Mouse (Mus musculus) midbrain, embryonic 11.5 days (tissue): ENCODE data around the gene Ppbp. TPM values are rescaled to one million over a fixed set of nuclear protein-coding genes. Genes with fewer than 3 reads are reported as not detected.

Source experiments
- ATAC-seq: fragments of 200-750 bp; cut with Nextera tagmentation; 2 replicates; pipeline ENCODE4 v1.8.0; 2017; ENCODE audit warnings: moderate TSS enrichment, moderate library complexity; ENCODE audit not compliant: low FRiP score
- DNase-seq: peaks from one replicate; pipeline ENCODE4 v3.0.0; 2015; ENCODE audit warnings: low spot score; ENCODE audit errors: missing footprints
- H3K27ac ChIP-seq: fragments of 300-500 bp; sonication (generic); 2 replicates; pipeline ENCODE4 v1.5.1; 2014; ENCODE audit warnings: low read depth, low read length
- H3K27me3 ChIP-seq: fragments of 300-500 bp; sonication (generic); 2 replicates; pipeline ENCODE4 v1.6.1; 2014; ENCODE audit warnings: mild to moderate bottlenecking, low read length, moderate library complexity, mixed read lengths; ENCODE audit not compliant: control insufficient read depth, insufficient read depth
- H3K36me3 ChIP-seq: fragments of 300-500 bp; sonication (generic); 2 replicates; pipeline ENCODE4 v1.6.1; 2014; ENCODE audit warnings: mild to moderate bottlenecking, low read length, moderate library complexity, mixed read lengths; ENCODE audit not compliant: control insufficient read depth, insufficient read depth
- H3K4me1 ChIP-seq: fragments of 300-500 bp; sonication (generic); 2 replicates; pipeline ENCODE4 v1.6.1; 2014; ENCODE audit warnings: low read length; ENCODE audit not compliant: control insufficient read depth, insufficient read depth
- H3K4me2 ChIP-seq: fragments of 300-500 bp; sonication (generic); 2 replicates; pipeline ENCODE4 v1.6.1; 2014; ENCODE audit warnings: mild to moderate bottlenecking, moderate library complexity
- H3K4me3 ChIP-seq: fragments of 300-500 bp; sonication (generic); 2 replicates; pipeline ENCODE4 v1.5.1; 2014; ENCODE audit warnings: low read depth, low read length
- H3K9ac ChIP-seq: fragments of 300-500 bp; sonication (generic); 2 replicates; pipeline ENCODE4 v1.6.1; 2014; ENCODE audit warnings: low read length
- H3K9me3 ChIP-seq: fragments of 300-500 bp; sonication (generic); 2 replicates; pipeline ENCODE4 v1.6.1; 2016; ENCODE audit warnings: low read length; ENCODE audit not compliant: control insufficient read depth
- WGBS: fragments of 180-500 bp; shearing (Covaris S2); extraction: QIAGEN DNeasy Blood & Tissue Kit; methylation state at CpG from one replicate; pipeline ENCODE4 v1.1.7; 2014; 5-methylcytosine and 5-hydroxymethylcytosine counted together
- polyA plus RNA-seq: library from polyadenylated mRNA; unstranded; fragments of >200 nt; fragmentation: Nextera tagmentation; extraction: Ambion mirVana; gene quantifications from 2 replicates; pipeline ENCODE4 v1.2.1, GENCODE M21; 2014

Gene Ppbp
- 16.5 and 19.5 TPM in 2 replicates for polyA plus RNA-seq

- 66% methylated on average over 3 of the region's 3 CpGs for WGBS
- Histone ChIP-seq H3K9me3 (no peaks in the 10 kb centered on the region), H3K4me3 (no peak within 1 kb of the TSS), H3K27me3 (no peaks in the 10 kb centered on the region), H3K9ac (no peak within 1 kb of the TSS), H3K4me1 (no peaks in the 10 kb centered on the region), H3K27ac (no peak within 1 kb of the TSS), H3K4me2 (no peak within 1 kb of the TSS), H3K36me3 (no peaks in the 10 kb centered on the region)
- ATAC-seq, result no peak
- DNase-seq, result no peak
Measured at GRCm38 (mm10) chr5:90768218-90768617, at the start of gene Ppbp. Gene Ppbp, plus strand, starts transcription at chr5:90768518.

- ATAC-seq (no peak), DNase-seq (no peak)
- 93% methylated on average over 3 of the region's 3 CpGs for WGBS
Measured at GRCm38 (mm10) chr5:90722656-90723055, 45.7 kb upstream of the Ppbp start.

GRCm38 (mm10) chr5:90728254-90728653 is 40.1 kb upstream of the Ppbp start:
- no peak overlapping the region for H3K4me3 ChIP-seq
- no peak overlapping the region for H3K4me2 ChIP-seq
- no peaks in the 10 kb centered on the region for H3K27me3 ChIP-seq
- H3K4me1 ChIP-seq, result no peaks in the 10 kb centered on the region
- ATAC-seq (no peak), DNase-seq (no peak)
- 78% methylated on average over 3 of the region's 3 CpGs for WGBS
- H3K9ac ChIP-seq, result no peak overlapping the region
- H3K27ac ChIP-seq, result no peak overlapping the region
- H3K36me3 ChIP-seq, result no peaks in the 10 kb centered on the region
- H3K9me3 ChIP-seq, result no peaks in the 10 kb centered on the region

More at GRCm38 (mm10) chr5:90722656-90723055, 45.7 kb upstream of the Ppbp start:
- H3K36me3 ChIP-seq, result no peaks in the 10 kb centered on the region
- H3K27ac ChIP-seq, result no peak overlapping the region
- no peak overlapping the region for H3K4me2 ChIP-seq
- no peaks in the 10 kb centered on the region for H3K4me1 ChIP-seq
- H3K9ac ChIP-seq, result no peak overlapping the region
- no peak overlapping the region for H3K4me3 ChIP-seq
- no peaks in the 10 kb centered on the region for H3K27me3 ChIP-seq
- H3K9me3 ChIP-seq, result no peaks in the 10 kb centered on the region

GRCm38 (mm10) chr5:90731480-90731879 is 36.8 kb upstream of the Ppbp start:
- no peaks in the 10 kb centered on the region for H3K36me3 ChIP-seq
- DNase-seq (no peak), ATAC-seq (no peak)
- no peaks in the 10 kb centered on the region for H3K9me3 ChIP-seq
- no peak overlapping the region for H3K4me2 ChIP-seq
- no peak overlapping the region for H3K9ac ChIP-seq
- H3K4me1 ChIP-seq, result no peaks in the 10 kb centered on the region
- no peak overlapping the region for H3K4me3 ChIP-seq
- WGBS, result 81% methylated on average over 4 of the region's 4 CpGs
- H3K27me3 ChIP-seq, result no peaks in the 10 kb centered on the region
- H3K27ac ChIP-seq, result no peak overlapping the region

- no peaks in the 10 kb centered on the region for H3K9me3 ChIP-seq
- no peaks in the 10 kb centered on the region for H3K36me3 ChIP-seq
- no peak overlapping the region for H3K4me2 ChIP-seq
- no peaks in the 10 kb centered on the region for H3K4me1 ChIP-seq
- no peak overlapping the region for H3K9ac ChIP-seq
- WGBS, result 83% methylated on average over 4 of the region's 4 CpGs
- H3K27me3 ChIP-seq, result no peaks in the 10 kb centered on the region
- ATAC-seq (no peak), DNase-seq (no peak)
- no peak overlapping the region for H3K27ac ChIP-seq
- no peak overlapping the region for H3K4me3 ChIP-seq
Measured at GRCm38 (mm10) chr5:90742029-90742428, 26.3 kb upstream of the Ppbp start.

- H3K4me3 ChIP-seq, result no peak overlapping the region
- ATAC-seq (no peak), DNase-seq (no peak)
- no peak overlapping the region for H3K4me2 ChIP-seq
- H3K36me3 ChIP-seq, result no peaks in the 10 kb centered on the region
- 0 out of 2 replicates have a peak, but pooled peaks cover 2% of the 10 kb centered on the region for H3K4me1 ChIP-seq
- no peaks in the 10 kb centered on the region for H3K9me3 ChIP-seq
- no peak overlapping the region for H3K27ac ChIP-seq
- WGBS, result 95% methylated on average over 1 of the region's 1 CpGs
- no peaks in the 10 kb centered on the region; the same call in 1 of the 2 replicates for H3K27me3 ChIP-seq
- H3K9ac ChIP-seq, result no peak overlapping the region
Measured at GRCm38 (mm10) chr5:90753934-90754333, 14.4 kb upstream of the Ppbp start.

GRCm38 (mm10) chr5:90758020-90758605 is 10.2 kb upstream of the Ppbp start:
- Histone ChIP-seq H3K9me3 (no peaks in the 10 kb centered on the region), H3K4me3 (no peak overlapping the region), H3K36me3 (no peaks in the 10 kb centered on the region), H3K4me1 (peaks cover 5% of the 10 kb centered on the region; the same call in 1 of the 2 replicates), H3K27ac (no peak overlapping the region), H3K27me3 (peaks cover 8% of the 10 kb centered on the region; the same call in 1 of the 2 replicates), H3K4me2 (no peak overlapping the region), H3K9ac (no peak overlapping the region)
- no peak for ATAC-seq
- 47% methylated on average over 5 of the region's 5 CpGs for WGBS
- no peak for DNase-seq

- H3K27me3 ChIP-seq, result peaks cover 8% of the 10 kb centered on the region; the same call in 1 of the 2 replicates
- H3K4me2 ChIP-seq, result peak within 1 kb of the TSS; percentile 80
- peak; percentile 76 for ATAC-seq
- DNase-seq, result peak; percentile 91
- no peaks in the 10 kb centered on the region for H3K36me3 ChIP-seq
- H3K4me3 ChIP-seq, result peak within 1 kb of the TSS; percentile 40
- WGBS, result 4% methylated on average over 32 of the region's 32 CpGs
- no peaks in the 10 kb centered on the region for H3K9me3 ChIP-seq
- H3K27ac ChIP-seq, result no peak within 1 kb of the TSS
- peak within 1 kb of the TSS; percentile 59 for H3K9ac ChIP-seq
- peaks cover 5% of the 10 kb centered on the region; the same call in 1 of the 2 replicates for H3K4me1 ChIP-seq
Measured at GRCm38 (mm10) chr5:90759077-90760065, 8.9 kb upstream of the Ppbp start, which contains the start of gene Cxcl5. Gene Cxcl5, plus strand, starts transcription at chr5:90759360.

- Histone ChIP-seq H3K4me2 (no peak overlapping the region), H3K4me1 (peaks cover 3% of the 10 kb centered on the region; the same call in 1 of the 2 replicates), H3K36me3 (no peaks in the 10 kb centered on the region), H3K27me3 (peaks cover 8% of the 10 kb centered on the region; the same call in 1 of the 2 replicates), H3K9ac (no peak overlapping the region), H3K27ac (no peak overlapping the region), H3K9me3 (no peaks in the 10 kb centered on the region), H3K4me3 (no peak overlapping the region)
- ATAC-seq (no peak), DNase-seq (no peak)
- WGBS, result 37% methylated on average over 4 of the region's 4 CpGs
Measured at GRCm38 (mm10) chr5:90760303-90760702, 8.0 kb upstream of the Ppbp start.
